Mouse (Mus musculus): ENCODE measurements around the gene Spata18. TPM values are rescaled to one million over a fixed set of nuclear protein-coding genes. Genes with fewer than 3 reads are reported as not detected.
A peak's percentile ranks its signal among the peaks of the same experiment; 100 is the strongest.

Gene Spata18
- polyA plus RNA-seq, 1 experiment, result not detected

DNA sequence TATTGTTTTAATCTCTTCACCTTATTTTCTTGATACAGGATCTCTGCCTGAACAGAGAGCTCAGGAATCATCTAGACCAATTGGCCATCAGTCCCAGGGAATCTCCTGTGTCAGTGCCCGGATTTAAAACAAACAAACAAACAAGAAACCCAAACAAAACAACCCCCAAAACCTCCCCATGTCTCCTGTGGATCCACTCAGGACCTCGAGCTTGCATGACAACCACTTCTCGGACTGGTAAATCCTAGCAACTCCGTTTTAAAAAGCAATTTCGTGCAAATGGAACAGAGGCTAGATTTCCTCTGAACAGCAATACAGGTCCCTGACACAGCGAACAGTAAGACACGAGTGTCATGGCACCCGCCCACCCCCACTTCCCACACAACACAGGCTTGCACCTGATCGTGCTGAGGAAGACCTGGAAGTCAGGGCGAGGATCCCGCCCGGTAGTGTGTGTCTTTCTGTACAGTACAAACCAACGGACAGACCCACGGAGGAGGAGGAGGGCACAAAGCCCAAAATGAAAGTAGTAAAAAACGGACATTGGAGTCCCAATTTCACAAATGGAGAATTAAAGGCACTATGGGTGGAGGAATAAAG, 714 bp upstream of the Spata18 start:
- Histone ChIP-seq H3K27me3 (ENCODE audit: control insufficient read depth, insufficient read depth, low read length) (peaks cover 17% of the 10 kb centered on the region), H3K36me3 (ENCODE audit: control insufficient read depth, insufficient read depth, low read length) (no peaks in the 10 kb centered on the region), H3K4me1 (ENCODE audit: control insufficient read depth, insufficient read depth, insufficient read length) (peaks cover 5% of the 10 kb centered on the region), H3K4me3 (ENCODE audit: extremely low read depth, insufficient read depth, insufficient read length) (peak overlapping the region; percentile 45), H3K27ac (ENCODE audit: insufficient read depth, low read length) (no peak overlapping the region)
- TF ChIP-seq CTCF (IDR thresholded peaks at IDR 0.05; ENCODE audit: extremely low read depth, insufficient read depth, insufficient read length, insufficient replicate concordance) (no peak), POLR2A (IDR thresholded peaks at IDR 0.05; ENCODE audit: low read depth, low read length) (no peak)
- WGBS, result under 1% methylated on average over 15 of the region's 15 CpGs
- DNase-seq (ENCODE audit: low read depth in 1 of 2, low spot score in 2 of 2), result no peak

DNA sequence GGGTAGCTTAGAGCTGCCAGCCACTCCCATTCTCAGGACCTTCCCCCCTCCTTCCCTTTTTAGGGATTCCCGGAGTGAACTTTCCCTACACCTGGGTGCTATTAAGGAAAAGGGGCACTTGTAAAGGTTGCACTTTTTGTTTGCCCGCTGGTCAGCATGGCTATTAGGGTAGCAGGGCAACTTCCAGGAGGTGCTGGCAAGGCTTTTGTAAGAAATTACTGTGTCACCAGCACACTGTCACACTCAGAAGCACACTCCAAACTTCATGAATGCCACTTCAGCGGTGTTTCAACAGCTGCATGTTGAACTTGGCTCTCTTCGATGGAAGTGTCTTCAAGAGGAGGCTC, 649 bp downstream of the Spata18 start:
- DNase-seq (ENCODE audit: low read depth in 1 of 2, low spot score in 2 of 2), result no peak
- peaks cover 17% of the 10 kb centered on the region for H3K27me3 ChIP-seq (ENCODE audit: control insufficient read depth, insufficient read depth, low read length)
- H3K36me3 ChIP-seq (ENCODE audit: control insufficient read depth, insufficient read depth, low read length), result no peaks in the 10 kb centered on the region
- WGBS, result 9% methylated on average over 4 of the region's 4 CpGs
- no peak overlapping the region for H3K27ac ChIP-seq (ENCODE audit: insufficient read depth, low read length)
- H3K4me1 ChIP-seq (ENCODE audit: control insufficient read depth, insufficient read depth, insufficient read length), result peaks cover 5% of the 10 kb centered on the region
- TF ChIP-seq POLR2A (IDR thresholded peaks at IDR 0.05; ENCODE audit: low read depth, low read length) (no peak), CTCF (IDR thresholded peaks at IDR 0.05; ENCODE audit: extremely low read depth, insufficient read depth, insufficient read length, insufficient replicate concordance) (no peak)
- H3K4me3 ChIP-seq (ENCODE audit: extremely low read depth, insufficient read depth, insufficient read length), result no peak overlapping the region

DNA sequence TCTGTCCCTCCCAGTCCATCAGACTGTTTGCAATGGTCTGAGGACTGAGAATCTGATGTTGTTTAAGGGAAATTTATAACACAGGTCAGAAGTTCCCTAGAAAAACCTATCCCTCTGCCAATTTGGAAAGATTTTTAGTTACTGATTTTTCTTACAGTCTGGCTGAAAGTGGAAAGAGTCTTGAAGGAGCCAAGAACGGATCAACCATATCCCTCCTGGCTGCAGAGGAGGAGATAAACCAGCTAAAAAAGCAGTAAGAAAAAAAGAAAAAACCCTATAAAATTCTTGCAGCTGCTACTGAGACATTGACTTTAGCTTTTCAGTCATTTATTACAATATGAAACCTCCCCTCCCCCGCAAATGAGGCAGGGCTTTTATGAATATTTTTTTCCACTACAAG, 15.5 kb downstream of the Spata18 start:
- WGBS, result 91% methylated on average over 2 of the region's 2 CpGs
- Histone ChIP-seq H3K27ac (ENCODE audit: insufficient read depth, low read length) (no peak overlapping the region), H3K4me3 (ENCODE audit: extremely low read depth, insufficient read depth, insufficient read length) (no peak overlapping the region), H3K36me3 (ENCODE audit: control insufficient read depth, insufficient read depth, low read length) (no peaks in the 10 kb centered on the region), H3K4me1 (ENCODE audit: control insufficient read depth, insufficient read depth, insufficient read length) (no peaks in the 10 kb centered on the region), H3K27me3 (ENCODE audit: control insufficient read depth, insufficient read depth, low read length) (no peaks in the 10 kb centered on the region)
- TF ChIP-seq POLR2A (IDR thresholded peaks at IDR 0.05; ENCODE audit: low read depth, low read length), result no peak
- no peak for DNase-seq (ENCODE audit: low read depth in 1 of 2, low spot score in 2 of 2)

DNA sequence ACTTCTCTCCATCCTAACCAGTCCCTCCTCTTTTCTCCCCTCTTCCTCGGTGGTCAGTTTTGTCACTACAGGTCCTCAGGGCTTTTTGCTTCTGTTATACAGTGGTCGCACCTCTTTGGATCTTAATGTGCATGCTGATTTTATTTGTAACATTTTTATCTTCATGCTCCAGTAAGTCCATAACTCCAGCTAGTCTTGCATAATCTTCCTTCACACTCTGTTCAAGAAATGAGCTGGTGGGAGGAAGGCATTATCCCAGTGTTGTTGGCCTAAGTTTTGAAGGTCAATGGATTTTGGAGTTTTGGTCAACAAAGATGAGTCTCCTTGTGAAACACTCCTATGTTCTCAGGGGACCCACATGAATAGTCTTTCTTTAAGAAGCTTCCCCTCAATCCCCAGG, 16.7 kb downstream of the Spata18 start:
- Histone ChIP-seq H3K36me3 (ENCODE audit: control insufficient read depth, insufficient read depth, low read length) (no peaks in the 10 kb centered on the region), H3K4me1 (ENCODE audit: control insufficient read depth, insufficient read depth, insufficient read length) (no peaks in the 10 kb centered on the region), H3K27ac (ENCODE audit: insufficient read depth, low read length) (no peak overlapping the region), H3K4me3 (ENCODE audit: extremely low read depth, insufficient read depth, insufficient read length) (no peak overlapping the region), H3K27me3 (ENCODE audit: control insufficient read depth, insufficient read depth, low read length) (no peaks in the 10 kb centered on the region)
- DNase-seq (ENCODE audit: low read depth in 1 of 2, low spot score in 2 of 2), result no peak
- 56% methylated on average over 2 of the region's 2 CpGs for WGBS
- TF ChIP-seq POLR2A (IDR thresholded peaks at IDR 0.05; ENCODE audit: low read depth, low read length) (no peak), CTCF (IDR thresholded peaks at IDR 0.05; ENCODE audit: extremely low read depth, insufficient read depth, insufficient read length, insufficient replicate concordance) (no peak)

DNA sequence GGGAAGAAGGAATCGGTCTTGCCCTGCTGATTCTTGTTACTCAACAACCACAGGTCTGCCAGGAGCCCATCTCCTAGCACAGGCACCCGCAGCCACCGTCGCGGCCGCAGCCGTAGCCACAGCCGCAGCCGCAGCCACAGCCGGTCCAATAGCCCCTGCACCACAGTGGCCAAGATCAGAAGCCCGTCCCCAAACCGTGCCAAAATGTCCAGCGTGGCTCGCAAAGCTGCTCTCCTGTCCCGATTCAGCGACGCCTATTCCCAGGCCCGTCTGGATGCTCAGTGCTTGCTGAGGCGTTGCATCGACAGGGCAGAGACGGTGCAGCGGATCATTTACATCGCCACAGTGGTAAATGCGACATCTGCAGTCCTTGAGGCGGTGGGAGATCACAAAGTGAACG, 18.2 kb downstream of the Spata18 start:
- Histone ChIP-seq H3K4me1 (ENCODE audit: control insufficient read depth, insufficient read depth, insufficient read length) (no peaks in the 10 kb centered on the region), H3K27ac (ENCODE audit: insufficient read depth, low read length) (no peak overlapping the region), H3K4me3 (ENCODE audit: extremely low read depth, insufficient read depth, insufficient read length) (no peak overlapping the region), H3K27me3 (ENCODE audit: control insufficient read depth, insufficient read depth, low read length) (no peaks in the 10 kb centered on the region), H3K36me3 (ENCODE audit: control insufficient read depth, insufficient read depth, low read length) (no peaks in the 10 kb centered on the region)
- WGBS, result 72% methylated on average over 26 of the region's 26 CpGs
- no peak for DNase-seq (ENCODE audit: low read depth in 1 of 2, low spot score in 2 of 2)
- TF ChIP-seq POLR2A (IDR thresholded peaks at IDR 0.05; ENCODE audit: low read depth, low read length) (no peak), CTCF (IDR thresholded peaks at IDR 0.05; ENCODE audit: extremely low read depth, insufficient read depth, insufficient read length, insufficient replicate concordance) (no peak)

DNA sequence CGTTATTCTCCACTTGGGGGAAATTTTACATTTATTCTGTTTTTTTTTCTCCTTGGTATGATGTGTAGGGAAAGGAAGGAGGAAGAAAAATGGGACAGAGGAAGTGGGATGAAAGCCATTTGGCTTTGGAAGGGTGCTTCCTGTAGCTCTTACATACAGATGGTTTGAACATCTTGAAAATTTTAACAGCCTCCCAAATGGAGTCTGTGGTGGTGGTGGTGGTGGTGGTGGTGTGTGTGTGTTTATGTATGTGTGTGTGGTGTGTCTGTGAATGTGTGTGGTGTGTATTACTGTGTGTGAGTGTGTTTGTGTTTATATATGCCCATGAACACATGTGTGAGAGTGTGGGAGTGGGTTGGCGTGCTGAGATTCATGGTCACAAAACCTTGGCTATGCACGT, 24.4 kb downstream of the Spata18 start:
- Histone ChIP-seq H3K4me1 (ENCODE audit: control insufficient read depth, insufficient read depth, insufficient read length) (no peaks in the 10 kb centered on the region), H3K27me3 (ENCODE audit: control insufficient read depth, insufficient read depth, low read length) (no peaks in the 10 kb centered on the region), H3K4me3 (ENCODE audit: extremely low read depth, insufficient read depth, insufficient read length) (no peak overlapping the region), H3K36me3 (ENCODE audit: control insufficient read depth, insufficient read depth, low read length) (no peaks in the 10 kb centered on the region), H3K27ac (ENCODE audit: insufficient read depth, low read length) (no peak overlapping the region)
- TF ChIP-seq POLR2A (IDR thresholded peaks at IDR 0.05; ENCODE audit: low read depth, low read length) (no peak), CTCF (IDR thresholded peaks at IDR 0.05; ENCODE audit: extremely low read depth, insufficient read depth, insufficient read length, insufficient replicate concordance) (no peak)
- DNase-seq (ENCODE audit: low read depth in 1 of 2, low spot score in 2 of 2), result no peak
- 85% methylated on average over 3 of the region's 3 CpGs for WGBS

DNA sequence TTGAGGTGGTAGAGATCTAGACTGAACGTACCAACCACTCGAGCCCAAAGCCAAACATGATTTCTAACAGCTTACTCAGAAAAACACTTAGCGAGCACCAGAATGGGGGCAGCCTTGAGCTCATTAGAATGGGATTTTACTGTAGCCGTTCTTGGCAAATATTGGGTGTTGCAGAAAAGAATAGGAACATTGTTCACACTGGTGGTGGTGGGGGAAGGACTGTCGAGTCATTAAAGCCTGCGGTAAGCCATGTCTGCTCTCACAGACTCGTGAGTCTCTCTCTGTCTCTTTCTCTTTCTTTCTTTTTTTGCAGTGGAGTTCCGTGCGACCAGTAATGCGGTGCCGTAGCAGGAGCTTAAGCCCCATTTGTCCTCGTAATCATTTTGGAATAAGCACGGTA, 25.4 kb downstream of the Spata18 start:
- no peaks in the 10 kb centered on the region for H3K4me1 ChIP-seq (ENCODE audit: control insufficient read depth, insufficient read depth, insufficient read length)
- no peaks in the 10 kb centered on the region for H3K27me3 ChIP-seq (ENCODE audit: control insufficient read depth, insufficient read depth, low read length)
- H3K4me3 ChIP-seq (ENCODE audit: extremely low read depth, insufficient read depth, insufficient read length), result no peak overlapping the region
- no peaks in the 10 kb centered on the region for H3K36me3 ChIP-seq (ENCODE audit: control insufficient read depth, insufficient read depth, low read length)
- no peak overlapping the region for H3K27ac ChIP-seq (ENCODE audit: insufficient read depth, low read length)
- WGBS, result 82% methylated on average over 13 of the region's 13 CpGs
- no peak for DNase-seq (ENCODE audit: low read depth in 1 of 2, low spot score in 2 of 2)
- no peak for TF ChIP-seq CTCF (IDR thresholded peaks at IDR 0.05; ENCODE audit: extremely low read depth, insufficient read depth, insufficient read length, insufficient replicate concordance)
- TF ChIP-seq POLR2A (IDR thresholded peaks at IDR 0.05; ENCODE audit: low read depth, low read length), result no peak

Measured in spleen, adult 2 months (tissue).